Mouse (Mus musculus) thymus, adult 2 months (tissue): ENCODE measurements at regions not wholly inside any gene's neighbourhood (a gene's known extent, or its start where the extent isn't known, plus 50 kb on each side); places are given as distances from the start of the nearest gene placed in this dataset.

Source experiments
- CTCF ChIP-seq: fragments of 200-500 bp; IDR thresholded peaks from 2 replicates; pipeline ENCODE4 v1.5.1; 2012; ENCODE audit warnings: mild to moderate bottlenecking, control low read depth, low read length, moderate library complexity, borderline replicate concordance; ENCODE audit not compliant: control insufficient read depth, poor library complexity, insufficient read depth; ENCODE audit errors: extremely low read depth
- POLR2A ChIP-seq: fragments of 200-500 bp; IDR thresholded peaks from 2 replicates; pipeline ENCODE4 v1.6.1; 2012; ENCODE audit warnings: mild to moderate bottlenecking, low read length, control low read depth, moderate library complexity; ENCODE audit not compliant: control insufficient read depth, poor library complexity, insufficient read depth; ENCODE audit errors: extremely low read depth

DNA sequence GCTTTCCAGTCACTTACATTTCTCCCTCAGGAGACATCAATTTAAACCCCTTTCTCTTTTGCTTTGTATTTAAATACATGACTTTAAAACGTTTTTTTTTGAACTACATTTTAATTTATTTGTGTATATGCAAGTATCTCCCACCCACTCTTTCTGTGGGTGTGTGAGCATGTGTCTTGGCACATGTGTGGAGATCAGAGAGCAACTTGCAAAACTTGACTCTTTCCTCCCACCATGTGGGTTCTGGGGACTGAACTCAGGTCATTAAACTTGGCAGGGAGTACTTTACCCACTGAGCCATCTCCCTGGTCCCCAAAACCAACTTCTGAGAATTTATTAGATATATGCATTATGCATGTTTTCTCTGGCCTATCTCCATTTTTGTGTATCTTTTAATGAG, 143.9 kb downstream of the Ttc32 start:
- TF ChIP-seq CTCF = no peak
- no peak for TF ChIP-seq POLR2A
